Mouse (Mus musculus): Measurements from ENCODE around the gene Ccdc113. TPM values are rescaled to one million over a fixed set of nuclear protein-coding genes. Genes with fewer than 3 reads are reported as not detected.

Gene Ccdc113
- polyA plus RNA-seq (2012; rRNA removed): 0.96 and 1.2 TPM in 2 replicates

DNA sequence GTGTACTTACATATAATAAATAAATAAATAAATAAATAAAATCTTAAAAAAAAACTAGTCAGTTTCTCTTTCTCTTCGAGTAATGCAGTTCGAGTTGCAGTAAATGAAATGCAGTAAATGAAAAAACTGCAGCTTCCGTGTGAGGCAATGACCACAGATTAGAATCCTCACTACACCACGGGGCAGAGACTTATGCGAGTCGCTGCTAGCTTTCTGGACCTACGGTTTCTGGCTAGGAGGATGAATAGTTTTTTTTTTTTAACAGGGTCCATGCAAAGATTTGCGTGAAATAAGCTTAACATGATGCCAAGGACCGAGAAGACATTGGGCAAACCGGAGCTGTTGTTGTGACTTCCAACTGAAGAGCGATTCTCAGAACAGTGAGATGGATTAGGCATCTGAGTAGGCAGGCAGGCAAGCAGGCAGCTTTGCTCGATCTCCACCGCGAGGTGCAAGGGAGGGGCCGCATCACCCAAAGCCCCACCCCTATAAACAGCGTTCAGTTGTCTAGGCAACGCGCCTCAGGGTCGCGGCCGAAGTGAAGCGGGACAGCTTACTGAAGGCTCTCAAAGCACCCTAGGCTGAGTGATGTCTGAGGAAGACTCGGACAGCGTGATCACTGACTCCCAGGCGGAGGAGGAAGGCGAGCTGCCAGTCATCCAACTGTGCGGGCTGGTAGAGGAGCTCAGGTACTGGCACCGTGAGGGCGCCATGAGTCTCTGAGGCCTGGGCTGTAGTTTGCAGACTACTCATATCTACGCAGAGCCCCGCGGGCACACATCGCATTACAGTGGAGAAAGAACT is at the start of gene Ccdc113:
Gene Ccdc113 (plus strand): TSS at position 502 of the 804 bp plus-strand sequence.
- DNase-seq (ENCODE audit: low spot score): peak; percentile 36

DNA sequence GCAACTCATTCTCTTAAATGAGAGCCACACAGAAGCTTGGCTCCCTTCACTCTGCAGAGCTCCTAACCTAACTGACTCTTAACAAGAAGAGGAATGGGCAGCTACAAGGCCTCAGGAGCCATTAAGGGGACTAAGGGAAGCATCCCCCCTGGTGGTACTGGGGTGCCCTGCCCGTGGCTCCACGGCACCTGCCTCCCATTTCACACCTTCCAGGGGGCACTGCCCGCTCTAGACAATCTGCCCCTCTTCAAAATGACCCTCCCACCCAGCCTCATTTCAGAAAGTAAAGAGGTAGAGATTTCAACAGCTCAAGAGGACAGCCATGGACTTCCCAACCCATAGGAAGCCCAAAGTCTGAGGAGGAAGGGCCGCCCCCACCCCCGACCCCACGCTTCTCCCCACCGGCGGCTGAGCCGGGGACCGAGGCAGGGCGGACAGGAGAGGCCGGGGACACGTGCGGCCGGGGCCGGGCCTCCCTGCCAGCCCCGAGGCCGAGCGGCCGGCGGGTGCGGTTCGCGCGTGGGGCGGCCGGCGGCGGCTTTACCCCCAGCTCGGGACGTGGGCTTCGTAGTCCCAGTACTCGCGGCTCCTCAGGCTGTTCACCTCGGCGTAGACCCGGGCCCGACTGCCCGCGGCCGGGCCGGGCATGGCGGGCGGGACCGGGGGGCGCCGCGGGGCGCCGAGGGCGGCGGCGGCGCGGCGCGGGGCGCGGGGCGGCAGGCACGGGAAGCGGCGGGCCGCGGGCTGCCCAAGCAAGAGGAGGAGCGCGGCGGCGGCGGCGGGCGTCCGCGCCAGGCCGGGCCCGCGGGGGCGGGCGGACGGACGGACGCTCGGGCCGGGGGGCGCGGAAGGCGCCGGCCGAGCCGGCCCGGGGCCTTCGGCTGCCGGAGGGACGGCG is 45.8 kb upstream of the Ccdc113 start:
- DNase-seq (ENCODE audit: low spot score): peak; percentile 29

DNA sequence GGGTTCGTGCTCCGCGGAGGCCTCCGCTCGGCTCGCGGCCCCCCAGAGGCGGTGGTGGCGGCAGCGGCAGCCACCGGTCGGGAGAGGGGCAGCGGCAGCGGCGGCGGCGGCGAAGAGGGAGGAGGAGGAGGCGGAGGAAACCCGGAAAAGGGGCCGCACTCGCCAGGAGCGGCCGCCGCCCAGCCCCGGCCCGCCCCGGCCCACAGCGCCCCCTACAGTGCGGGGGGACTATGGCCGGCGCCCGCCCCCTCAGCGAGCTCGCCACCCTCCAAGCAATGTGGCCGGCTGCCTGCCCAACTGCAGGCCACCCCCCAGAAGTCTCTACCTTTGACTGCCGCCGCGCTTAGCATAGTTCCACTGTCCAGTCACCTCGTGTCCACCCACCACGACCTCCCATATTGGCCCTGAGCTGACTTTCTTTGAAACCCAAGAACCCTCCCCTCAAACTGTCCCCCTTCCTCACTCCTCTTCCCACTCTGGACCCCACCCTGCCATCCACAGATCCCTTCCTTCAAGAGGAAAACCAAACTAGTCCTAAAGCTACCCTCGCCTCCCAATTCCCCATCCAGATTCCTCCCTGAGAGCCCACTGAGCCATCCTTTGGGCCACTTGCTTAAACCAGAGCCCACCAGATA is 45.1 kb upstream of the Ccdc113 start:
- DNase-seq (ENCODE audit: low spot score): peak; percentile 88

DNA sequence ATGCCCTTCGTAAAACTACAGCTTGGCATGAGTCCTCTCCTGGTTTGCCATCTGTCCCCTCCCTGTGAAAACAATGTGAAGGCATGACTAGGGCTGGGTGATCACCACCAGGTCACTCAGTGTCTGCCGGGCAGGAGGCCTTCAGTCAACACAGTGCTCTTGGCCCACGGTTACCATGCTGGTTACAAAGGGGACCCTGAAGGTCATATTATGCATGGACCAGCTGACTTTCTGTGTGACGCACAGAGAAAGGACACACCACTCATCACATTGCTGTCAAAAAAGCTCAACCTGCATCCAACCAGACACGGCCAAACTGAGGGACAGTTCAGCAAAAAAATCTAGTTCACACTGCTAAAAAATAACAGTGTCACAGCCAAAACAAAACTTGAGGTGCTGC is 43.9 kb upstream of the Ccdc113 start, which contains the start of gene Csnk2a2:
Gene Csnk2a2 (minus strand): TSS at position 34 of the 400 bp plus-strand sequence.
- DNase-seq (ENCODE audit: low spot score): no peak

DNA sequence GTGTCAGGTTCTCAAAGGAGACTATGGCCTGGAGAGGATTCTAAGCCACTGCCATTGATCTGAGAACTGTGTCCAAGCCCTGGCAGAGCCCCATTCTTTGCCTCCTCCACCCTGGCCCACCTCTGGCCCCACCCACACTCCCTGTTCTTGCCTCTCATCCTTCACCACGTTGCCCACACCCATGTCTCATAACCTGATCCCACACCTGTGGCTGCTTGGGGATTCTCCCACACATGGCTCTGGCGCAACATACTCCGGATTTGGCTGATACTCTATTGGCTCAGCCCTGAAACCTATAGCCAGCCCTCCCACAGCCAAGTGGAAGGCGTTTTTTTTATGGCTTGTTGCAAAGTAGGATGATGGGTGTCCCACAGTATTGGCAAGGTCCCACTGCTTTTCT is 41.8 kb upstream of the Ccdc113 start:
- DNase-seq (ENCODE audit: low spot score): no peak

DNA sequence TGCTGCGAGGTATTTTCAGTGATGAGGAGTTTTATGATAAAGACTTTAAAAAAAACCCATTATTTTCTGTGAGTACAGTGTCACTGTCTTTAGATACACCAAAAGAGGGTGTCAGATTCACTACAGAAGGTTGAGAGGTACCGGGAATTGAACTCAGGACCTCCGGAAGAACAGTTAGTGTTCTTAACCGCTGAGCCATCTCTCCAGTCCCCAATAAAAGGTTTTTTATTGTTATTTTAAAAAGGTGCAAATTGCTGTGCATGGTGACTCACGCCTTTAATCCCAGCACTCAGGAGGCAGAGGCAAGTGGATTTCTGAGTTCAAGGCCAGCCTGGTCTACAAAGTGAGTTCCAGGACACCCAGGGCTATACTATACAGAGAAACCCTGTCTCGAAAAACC is 38.4 kb upstream of the Ccdc113 start:
- no peak for DNase-seq (ENCODE audit: low spot score)

DNA sequence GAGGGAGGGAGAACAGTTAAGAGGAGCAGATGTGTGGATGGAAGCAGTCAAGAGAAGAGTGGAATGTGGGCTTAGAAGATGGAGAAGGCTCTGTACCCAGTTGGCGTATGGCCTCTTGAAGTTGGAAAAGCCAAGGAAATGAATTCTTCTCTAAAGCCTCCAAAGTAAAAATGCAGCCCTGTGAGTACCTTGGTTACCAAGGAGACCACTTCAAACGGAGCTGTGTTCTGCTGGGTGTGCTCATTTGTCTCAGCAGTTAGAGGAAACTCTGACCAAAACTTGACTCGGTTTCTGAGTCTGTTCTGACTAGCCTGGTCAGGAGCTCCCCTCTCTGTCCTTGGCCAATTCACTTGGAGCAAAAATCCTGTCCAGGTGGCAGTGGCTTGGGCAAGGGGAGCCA is 37.5 kb upstream of the Ccdc113 start:
- DNase-seq (ENCODE audit: low spot score): no peak

DNA sequence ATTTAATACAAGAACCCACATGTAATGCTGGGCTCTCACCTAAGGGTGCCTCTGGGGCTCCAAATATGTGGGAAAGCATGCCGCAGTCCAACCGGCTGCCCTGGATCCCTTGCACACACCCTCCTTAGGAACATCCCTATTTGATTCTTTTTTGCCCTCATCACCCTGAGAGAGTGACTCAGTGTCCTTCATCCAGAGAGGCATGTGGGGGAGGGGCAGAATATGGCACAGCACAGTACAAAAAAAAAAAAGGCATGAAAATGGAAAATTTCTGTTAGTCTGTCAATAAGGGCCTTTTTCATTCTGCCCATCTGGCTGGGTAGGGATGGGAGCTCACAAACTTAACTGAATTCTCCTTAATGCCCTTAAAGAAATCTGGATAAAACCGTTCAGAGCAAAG is 36.1 kb upstream of the Ccdc113 start:
- DNase-seq (ENCODE audit: low spot score): no peak

DNA sequence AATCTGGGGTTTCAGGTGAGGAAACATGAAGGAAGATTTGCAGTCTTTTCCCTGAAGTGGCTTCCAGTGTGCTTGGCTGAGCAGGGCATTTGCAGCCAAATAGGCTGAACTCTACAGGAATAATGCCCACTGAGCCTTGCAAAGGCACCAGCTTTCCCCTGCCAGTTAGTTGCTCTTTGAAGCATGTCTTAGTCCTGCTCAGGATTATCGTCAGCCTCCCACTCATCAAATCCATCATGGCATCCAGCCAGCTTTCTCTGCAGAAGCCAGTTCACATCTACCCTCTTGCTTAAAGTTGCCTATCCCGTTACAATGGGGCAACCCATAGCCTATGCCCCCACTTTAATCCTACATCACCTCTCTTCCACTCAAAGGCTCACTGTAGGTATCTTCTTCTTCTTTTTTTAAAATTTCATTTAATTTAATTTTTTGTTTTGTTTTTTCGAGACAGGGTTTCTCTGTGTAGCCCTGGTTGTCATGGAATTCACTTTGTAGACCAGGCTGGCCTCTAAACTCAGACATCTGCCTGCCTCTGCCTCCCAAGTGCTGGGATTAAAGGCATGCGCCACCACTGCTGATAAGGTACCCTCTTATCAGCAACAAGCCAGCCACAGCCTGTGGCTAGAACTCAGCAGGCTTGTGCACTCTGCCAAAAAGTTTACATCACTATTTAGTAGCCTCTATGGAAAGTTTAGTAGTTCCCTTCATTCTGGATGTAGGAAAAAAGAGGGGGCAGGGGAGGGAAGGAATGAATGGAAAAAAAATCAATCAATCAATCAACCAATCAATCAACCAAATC is 34.4 kb upstream of the Ccdc113 start:
- no peak for DNase-seq (ENCODE audit: low spot score)

DNA sequence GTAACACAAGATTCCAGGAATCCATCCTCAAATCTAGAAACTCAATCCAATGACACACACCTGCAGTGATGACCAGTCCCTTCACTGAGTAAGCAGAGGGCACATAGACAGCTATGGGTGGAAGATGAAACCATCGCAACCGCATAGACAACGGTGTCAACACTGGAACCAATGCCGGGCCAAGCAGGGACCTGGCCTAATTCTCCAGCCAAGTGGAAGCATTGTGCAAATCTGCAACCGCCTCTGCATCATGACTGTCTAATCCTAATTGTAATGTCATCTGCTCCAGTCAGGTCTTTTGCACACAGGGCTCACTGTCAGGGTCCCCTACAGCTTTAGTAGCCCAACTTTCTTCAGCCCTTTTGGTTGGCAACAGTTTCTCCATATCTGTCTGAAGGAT is 33.4 kb upstream of the Ccdc113 start:
- no peak for DNase-seq (ENCODE audit: low spot score)

DNA sequence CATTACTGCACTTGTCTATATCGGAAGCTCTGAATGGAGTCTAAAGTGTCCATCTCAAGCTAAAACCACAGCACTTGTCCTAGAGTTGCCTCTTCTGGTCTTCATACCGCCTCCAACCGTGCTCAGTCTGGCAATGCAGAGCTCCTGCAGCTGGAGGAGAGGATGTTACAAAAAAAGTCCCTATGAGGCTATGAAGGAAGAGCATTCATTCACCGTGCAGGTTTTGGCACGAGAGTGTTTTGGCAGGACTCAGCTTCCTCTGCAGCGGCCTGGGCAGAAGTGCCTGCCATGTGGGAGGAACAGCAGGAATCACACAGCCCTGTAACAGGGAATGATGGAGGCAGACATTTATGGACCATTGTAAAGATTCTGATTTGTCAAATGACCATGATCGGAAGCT is 31.5 kb upstream of the Ccdc113 start:
- no peak for DNase-seq (ENCODE audit: low spot score)

DNA sequence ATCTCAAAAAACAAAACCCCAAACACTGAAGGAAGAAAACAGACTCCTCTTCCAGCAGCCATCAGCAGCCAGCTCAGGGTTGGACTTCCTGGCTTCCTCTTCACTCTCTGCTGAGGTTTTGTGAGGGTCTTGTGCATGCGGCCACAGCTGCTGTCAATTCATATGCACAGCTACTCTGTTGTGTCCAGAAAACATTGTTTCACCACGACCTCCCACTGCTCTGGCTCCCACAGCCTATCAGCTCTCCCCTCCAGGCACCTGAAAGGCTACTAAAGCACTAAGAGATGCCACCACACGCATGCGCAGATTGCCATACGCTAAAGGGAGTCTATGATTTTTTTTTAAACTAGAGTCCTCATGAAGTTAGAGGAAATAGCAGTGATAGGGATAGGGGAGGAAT is 29.1 kb upstream of the Ccdc113 start:
- DNase-seq (ENCODE audit: low spot score): no peak

DNA sequence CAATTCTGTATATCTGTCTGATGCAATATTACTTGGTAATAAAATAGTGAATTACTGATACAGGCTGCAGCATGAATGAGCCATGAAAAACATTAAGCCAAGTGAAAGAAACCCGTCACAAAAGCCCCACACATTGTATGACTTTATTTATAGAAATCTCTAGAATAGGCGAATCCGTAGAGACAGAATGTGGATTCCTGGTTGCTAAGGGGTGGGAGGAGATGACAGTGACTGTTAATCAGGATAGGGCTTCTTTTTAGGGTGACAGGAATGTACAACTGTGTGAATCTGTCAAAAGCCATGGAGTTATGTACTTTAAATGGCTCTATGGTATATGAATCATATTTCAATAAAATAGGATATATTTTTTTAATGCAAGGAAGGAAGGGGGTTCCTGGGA is 28.3 kb upstream of the Ccdc113 start:
- no peak for DNase-seq (ENCODE audit: low spot score)

DNA sequence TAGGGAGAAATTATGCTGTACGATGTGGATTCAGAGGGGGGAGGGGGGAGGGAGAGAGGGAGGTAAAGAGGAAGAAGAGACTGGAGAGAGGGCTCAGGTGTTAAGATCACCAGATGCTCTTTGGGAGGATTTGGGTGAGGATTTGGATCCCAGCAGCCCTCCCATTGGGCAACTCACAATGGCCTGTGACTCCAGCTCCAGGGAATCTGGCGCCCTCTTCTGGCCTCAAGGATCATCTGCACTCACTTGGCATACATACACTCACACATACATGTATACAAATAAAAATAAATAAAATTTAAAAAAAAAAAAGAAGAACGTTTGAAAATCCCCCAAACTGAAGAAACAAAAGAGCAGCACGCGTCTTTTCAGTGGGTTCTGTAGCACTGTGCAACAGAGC is 27.6 kb upstream of the Ccdc113 start:
- no peak for DNase-seq (ENCODE audit: low spot score)

DNA sequence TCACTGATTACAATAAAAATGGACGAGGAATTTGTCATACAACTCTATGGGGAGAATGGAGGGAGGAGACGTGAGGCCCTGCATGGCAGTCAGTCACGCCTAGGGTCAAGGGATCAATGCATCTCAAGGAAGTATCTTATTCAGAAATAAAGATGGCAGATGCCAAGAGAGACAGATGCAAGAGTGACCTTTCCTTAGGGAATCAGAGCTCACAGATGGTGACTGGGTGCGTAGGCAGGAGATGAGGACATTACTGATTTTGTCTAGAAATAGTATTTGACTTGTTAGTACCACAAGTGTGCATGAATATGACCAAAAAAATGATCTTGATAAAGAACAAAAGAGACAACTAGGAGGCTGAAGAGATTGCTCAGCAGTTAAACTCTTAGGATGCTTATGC is 21.6 kb upstream of the Ccdc113 start:
- DNase-seq (ENCODE audit: low spot score): no peak

DNA sequence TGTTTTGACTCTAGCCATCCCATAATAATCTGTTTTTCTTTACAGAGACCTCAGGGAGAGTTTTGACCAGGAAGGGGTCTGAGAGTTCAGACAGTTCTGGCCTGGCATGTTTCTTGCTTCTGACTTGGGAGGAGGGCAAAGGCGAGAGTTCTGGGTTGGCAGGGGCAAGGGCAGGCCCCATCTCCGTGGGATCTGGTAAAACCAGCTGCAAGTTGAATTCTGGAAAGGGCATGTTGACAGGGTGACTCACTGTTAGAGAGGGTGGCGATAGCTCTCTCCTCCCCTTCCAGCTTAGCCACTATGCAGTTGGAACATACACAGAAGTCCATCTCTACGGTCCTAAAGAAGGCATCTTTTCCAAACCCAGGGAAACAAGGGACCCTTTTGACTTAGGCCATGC is 20.7 kb upstream of the Ccdc113 start:
- peak; percentile 28 for DNase-seq (ENCODE audit: low spot score)

DNA sequence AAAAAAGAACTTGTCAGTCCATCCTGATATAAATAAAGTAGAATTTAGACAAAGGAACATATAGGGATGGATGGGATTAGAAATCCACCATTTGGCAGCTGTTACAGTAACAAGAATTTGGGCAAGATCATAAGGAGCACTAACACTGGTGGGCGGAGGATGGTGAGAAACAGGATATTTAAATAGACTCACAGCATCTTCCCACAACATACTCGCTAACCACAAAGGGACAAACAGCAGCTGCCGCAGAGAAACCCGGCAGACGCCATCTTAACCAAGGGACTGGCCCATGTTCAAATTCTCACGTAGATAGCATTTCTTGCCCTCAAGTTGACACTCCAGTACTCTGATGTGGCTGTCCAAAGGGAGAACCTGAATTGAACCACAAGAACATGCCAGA is 17.0 kb upstream of the Ccdc113 start:
- no peak for DNase-seq (ENCODE audit: low spot score)

DNA sequence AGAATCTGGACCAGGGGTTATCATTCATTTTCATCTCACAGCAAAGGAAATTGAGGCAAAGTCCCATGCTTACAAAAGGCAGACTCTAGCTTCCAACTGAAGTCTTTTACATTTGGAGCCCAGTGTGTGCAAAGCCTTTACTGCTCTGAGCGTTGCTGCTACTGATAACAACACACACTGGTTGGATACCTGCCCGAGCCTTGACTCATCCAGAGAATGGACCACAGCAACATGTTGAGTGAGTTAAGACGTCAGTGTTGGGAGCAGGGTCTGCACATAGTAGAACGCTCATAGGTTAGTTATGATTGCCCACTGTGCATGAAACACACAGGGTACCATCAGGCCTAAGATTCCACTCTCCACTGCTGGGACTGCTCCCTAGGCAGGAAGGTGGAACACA is 9.9 kb upstream of the Ccdc113 start:
- no peak for DNase-seq (ENCODE audit: low spot score)

DNA sequence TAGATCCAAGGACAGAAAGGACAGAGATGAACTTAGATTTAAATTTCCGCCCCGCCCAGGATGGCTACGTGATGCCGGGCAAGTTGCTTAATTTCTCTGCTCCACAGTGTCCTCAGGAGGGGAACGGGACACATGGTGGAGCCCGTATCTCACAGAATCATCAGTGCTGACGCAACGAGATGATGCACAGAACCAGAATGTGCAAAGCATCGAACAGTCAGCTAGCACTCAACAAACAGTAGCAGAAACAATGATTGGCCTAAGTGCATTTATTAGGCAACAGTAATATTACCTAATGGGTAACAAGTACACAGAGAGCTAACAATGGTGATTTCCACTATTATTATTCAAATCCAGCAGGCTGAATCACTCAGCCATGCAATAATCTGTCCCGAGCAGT is 5.7 kb upstream of the Ccdc113 start:
- DNase-seq (ENCODE audit: low spot score): no peak

DNA sequence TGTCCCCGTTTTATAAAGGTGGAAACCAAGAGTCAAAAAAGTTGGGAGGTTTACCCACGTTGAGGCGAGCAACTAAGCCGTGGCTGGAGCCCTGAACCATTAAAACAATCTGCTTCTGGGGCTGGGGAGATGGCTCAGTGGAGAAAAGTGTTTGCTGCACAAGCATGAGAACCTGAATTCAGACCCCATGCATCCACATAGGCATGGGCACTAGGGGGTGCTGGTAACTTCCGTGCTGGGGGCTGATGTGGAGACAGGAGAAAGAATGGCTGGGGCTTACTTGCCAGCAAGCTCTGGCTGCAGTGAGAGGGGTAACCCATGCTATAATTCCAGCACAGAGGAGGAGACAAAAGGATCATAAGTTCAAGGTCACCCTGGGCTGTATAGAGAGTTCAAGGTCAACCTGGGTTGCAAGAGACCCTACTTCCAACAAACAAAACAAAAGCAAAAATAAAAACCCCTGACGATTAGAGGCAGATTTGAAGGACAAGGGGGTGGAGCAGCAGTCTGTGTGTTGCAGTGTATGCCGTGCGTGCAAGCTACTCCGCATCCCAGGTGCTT is 5.1 kb upstream of the Ccdc113 start:
- no peak for DNase-seq (ENCODE audit: low spot score)

DNA sequence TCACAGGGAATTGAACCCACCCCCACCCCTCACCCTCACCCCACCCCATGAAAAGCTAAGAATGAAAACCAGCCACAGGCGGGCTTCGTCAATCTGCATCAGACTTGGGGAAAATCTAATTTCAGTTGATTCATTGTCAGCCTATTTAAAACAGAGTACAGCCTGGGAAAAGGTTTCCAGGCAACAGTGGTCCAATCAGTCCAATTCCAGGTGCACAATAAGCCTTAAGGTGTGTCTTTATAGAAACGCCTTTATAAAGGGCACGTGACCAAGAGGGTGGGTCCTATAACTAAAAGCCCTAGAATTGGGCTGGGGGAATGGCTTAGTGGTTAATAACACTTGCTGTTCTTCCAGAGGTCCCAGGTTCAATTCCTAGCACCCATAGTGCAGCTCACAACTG is 1.7 kb upstream of the Ccdc113 start:
- no peak for DNase-seq (ENCODE audit: low spot score)
